Comparison of ENCODE assay signal across 17 mouse cellular contexts in genomic region chr12:81269246-81269645, GRCm38 (mm10).
"Had no signal": no experiment of that assay in that cellular context is flagged by ENCODE, and none has a peak within 500 bp of the region (broad histone marks: within the 10 kb centered on the region; RNA-seq: fewer than 3 reads in every experiment).

No protein-coding gene starts in this region.

- H3K4me1 ChIP-seq: kidney, embryonic 15.5 days; liver, embryonic 13.5 days had no signal

- H3K4me3 ChIP-seq: kidney, embryonic 15.5 days; left cerebral cortex, adult 2 months; liver, embryonic 13.5 days had no signal

- H3K27ac ChIP-seq: kidney, embryonic 15.5 days; left cerebral cortex, adult 2 months; liver, embryonic 13.5 days; stomach, postnatal 0 days had no signal

- DNase-seq: kidney, postnatal 10 days; kidney, postnatal 36 days; layer of hippocampus, postnatal 36 days; liver, embryonic 13.5 days; lung, adult 2 months; lung, postnatal 14 days; lung, postnatal 4 days; midbrain, embryonic 14.5 days; right cerebral cortex, adult 18-20 months; right cerebral cortex, postnatal 14 days; right cerebral cortex, postnatal 4 days; thymus, adult 2 months; thymus, postnatal 14 days; thymus, postnatal 4 days had no signal
